Mouse (Mus musculus): ENCODE data around the gene Clrn3.

DNA sequence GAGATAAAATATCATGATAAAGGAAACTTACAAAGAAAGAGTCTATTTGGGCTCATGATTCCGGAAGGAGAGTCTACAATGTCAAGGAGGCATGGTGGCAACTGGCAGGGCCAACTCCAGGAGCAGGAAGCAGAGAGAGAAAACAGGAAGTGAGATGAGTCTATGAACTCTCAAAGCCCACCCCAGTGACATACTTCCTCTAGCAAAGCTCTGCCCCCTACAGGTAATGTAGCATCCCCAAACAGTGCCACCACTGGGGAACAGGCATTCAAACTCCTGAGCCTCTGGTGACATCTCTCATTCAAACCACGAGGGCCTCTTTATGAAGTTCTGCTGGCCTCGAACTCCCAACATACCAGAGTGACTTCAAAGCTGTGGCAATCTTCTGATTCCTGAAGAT lies 16.7 kb downstream of the Clrn3 start:
- no peak for TF ChIP-seq CTCF (IDR thresholded peaks at IDR 0.05; ENCODE audit: borderline replicate concordance, insufficient read depth, low read depth, low read length)
- TF ChIP-seq POLR2A (IDR thresholded peaks at IDR 0.05; ENCODE audit: borderline replicate concordance, insufficient read depth, low read length) = no peak

All from cerebellum, adult 2 months (tissue).